Mouse (Mus musculus) erythroblast, embryonic 14.5 days (primary cell): ENCODE measurements around the gene Arhgap8.

ENCODE experiments used
- GATA1 ChIP-seq: IDR thresholded peaks from 2 replicates; pipeline ENCODE4 v1.6.1; 2012; ENCODE audit warnings: low read length, inconsistent platforms, mixed read lengths
- TAL1 ChIP-seq: IDR thresholded peaks from 3 replicates; pipeline ENCODE4 v1.6.1; 2012; ENCODE audit warnings: low read length, inconsistent platforms, mixed read lengths

- no peak for TF ChIP-seq TAL1
- TF ChIP-seq GATA1 = no peak
These were observed 47.6 kb upstream of the Arhgap8 start for GRCm38 (mm10) chr15:84672308-84672615.
